Mouse (Mus musculus): ENCODE measurements around the gene Urod.
A peak's percentile ranks its signal among the peaks of the same experiment; 100 is the strongest.

Urod gene

GRCm38 (mm10) chr4:116993672-116994621, at the start of gene Urod:
Gene Urod, minus strand, starts transcription at chr4:116994413.
- peak; percentile 95 for DNase-seq (ENCODE audit: low spot score)

GRCm38 (mm10) chr4:117041283-117041721, 47.1 kb upstream of the Urod start:
- DNase-seq (ENCODE audit: low spot score), result peak; percentile 95

- DNase-seq (ENCODE audit: low spot score), result no peak
Measured at GRCm38 (mm10) chr4:117040791-117041190, 46.6 kb upstream of the Urod start.

GRCm38 (mm10) chr4:117039925-117040687, 45.9 kb upstream of the Urod start:
- peak; percentile 44 for DNase-seq (ENCODE audit: low spot score)

DNA sequence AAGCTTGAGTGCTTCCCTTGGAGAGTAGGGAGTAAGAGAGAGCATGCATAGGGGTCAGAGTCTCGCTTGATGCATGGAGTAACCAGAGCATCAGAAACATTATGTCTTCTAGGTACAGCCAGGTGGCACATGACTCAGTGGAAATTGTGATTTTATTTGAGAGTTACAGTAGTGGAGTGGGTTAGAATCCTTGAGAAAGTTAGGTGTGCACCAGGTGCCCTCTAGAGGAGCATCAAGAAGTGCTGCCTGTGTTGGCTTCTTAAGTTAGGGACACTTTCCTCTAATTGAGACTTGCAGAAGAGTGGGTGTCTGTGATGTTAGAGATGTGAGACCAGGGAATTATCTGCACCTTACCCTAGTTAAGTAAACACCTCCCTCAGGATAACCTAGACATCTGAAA, 36.9 kb upstream of the Urod start:
- DNase-seq (ENCODE audit: low spot score), result no peak

- no peak for DNase-seq (ENCODE audit: low spot score)
Measured at GRCm38 (mm10) chr4:117023469-117023868, 29.3 kb upstream of the Urod start.

DNA sequence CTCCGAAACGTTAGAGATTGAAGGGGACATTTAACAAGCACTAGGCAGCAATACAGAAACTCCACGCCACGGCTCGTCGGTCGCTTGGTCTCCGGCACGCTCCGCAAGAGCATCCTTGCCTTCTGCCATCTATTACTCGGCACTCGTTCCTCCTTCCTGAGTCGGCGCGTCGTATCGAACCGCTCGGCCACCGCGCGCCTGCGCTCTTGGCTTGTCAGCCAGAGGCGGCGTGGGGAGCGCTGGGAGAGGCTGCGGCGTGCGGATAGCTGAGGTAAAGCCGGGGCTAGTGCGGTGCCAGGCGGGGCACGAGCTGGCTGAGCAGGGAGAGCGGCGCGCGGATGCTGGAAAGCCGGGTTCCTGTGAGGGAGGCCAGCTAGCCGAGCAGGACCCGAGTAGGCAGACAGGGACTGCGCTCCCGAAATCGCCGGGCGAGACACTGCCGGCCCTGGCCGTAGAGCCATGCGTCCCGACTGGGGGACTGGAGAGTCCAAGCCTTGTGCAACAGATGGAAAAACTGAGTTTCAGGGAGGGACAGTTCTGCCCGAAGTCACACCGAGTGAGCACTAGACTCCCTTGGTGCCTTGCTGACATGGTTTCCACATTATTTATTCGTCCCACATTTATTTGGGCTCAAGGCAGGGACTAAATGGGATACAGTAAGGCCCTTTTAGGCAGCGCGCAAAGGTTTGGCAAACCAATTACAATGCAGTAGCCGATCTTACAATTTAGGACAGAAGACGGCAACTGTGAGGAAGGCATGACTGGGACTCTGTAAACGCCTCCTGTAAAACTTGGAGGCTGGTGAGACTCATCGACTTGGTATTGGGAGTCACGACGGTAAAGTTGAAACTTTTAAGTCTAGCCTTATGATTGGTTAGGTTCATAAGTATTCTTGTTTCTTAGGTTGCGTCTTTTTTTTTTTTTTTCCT, 25.3 kb upstream of the Urod start, which contains the start of gene Eif2b3:
Gene Eif2b3 (plus strand): TSS at position 197 of the 929 bp plus-strand sequence.
- peak; percentile 87 for DNase-seq (ENCODE audit: low spot score)

GRCm38 (mm10) chr4:117018327-117018726, 24.1 kb upstream of the Urod start:
- no peak for DNase-seq (ENCODE audit: low spot score)

GRCm38 (mm10) chr4:117017738-117018137, 23.5 kb upstream of the Urod start:
- no peak for DNase-seq (ENCODE audit: low spot score)

GRCm38 (mm10) chr4:117014901-117015415, 20.7 kb upstream of the Urod start:
- DNase-seq (ENCODE audit: low spot score), result no peak

DNA sequence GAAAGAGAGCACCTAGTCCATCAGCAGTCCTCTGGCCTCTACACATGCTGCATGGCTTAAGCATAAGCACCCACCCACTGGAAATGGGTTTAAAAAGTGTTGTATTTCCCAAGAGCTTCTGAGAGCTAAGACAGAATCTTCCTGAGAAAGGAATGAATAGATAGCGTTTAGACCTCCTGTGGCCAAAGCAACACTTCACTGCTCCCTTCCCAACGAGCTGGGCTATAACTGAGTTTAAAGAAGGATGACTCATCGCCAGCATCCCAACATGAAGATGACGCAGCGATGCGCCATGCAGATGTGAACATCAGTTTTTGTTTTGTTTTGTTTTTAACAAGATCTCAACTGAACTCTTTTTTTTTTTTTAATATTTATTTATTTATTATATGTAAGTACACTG, 19.4 kb upstream of the Urod start:
- DNase-seq (ENCODE audit: low spot score), result no peak

- no peak for DNase-seq (ENCODE audit: low spot score)
Measured at GRCm38 (mm10) chr4:117010231-117010630, 16.0 kb upstream of the Urod start.

- DNase-seq (ENCODE audit: low spot score), result peak; percentile 29
Measured at GRCm38 (mm10) chr4:117007058-117007457, 12.8 kb upstream of the Urod start.

- no peak for DNase-seq (ENCODE audit: low spot score)
Measured at GRCm38 (mm10) chr4:117005611-117006400, 11.6 kb upstream of the Urod start.

- DNase-seq (ENCODE audit: low spot score), result no peak
Measured at GRCm38 (mm10) chr4:117004649-117005048, 10.4 kb upstream of the Urod start.

- DNase-seq (ENCODE audit: low spot score), result peak; percentile 73
Measured at GRCm38 (mm10) chr4:117002543-117003521, 8.6 kb upstream of the Urod start.

GRCm38 (mm10) chr4:117001957-117002356, 7.7 kb upstream of the Urod start:
- no peak for DNase-seq (ENCODE audit: low spot score)

DNA sequence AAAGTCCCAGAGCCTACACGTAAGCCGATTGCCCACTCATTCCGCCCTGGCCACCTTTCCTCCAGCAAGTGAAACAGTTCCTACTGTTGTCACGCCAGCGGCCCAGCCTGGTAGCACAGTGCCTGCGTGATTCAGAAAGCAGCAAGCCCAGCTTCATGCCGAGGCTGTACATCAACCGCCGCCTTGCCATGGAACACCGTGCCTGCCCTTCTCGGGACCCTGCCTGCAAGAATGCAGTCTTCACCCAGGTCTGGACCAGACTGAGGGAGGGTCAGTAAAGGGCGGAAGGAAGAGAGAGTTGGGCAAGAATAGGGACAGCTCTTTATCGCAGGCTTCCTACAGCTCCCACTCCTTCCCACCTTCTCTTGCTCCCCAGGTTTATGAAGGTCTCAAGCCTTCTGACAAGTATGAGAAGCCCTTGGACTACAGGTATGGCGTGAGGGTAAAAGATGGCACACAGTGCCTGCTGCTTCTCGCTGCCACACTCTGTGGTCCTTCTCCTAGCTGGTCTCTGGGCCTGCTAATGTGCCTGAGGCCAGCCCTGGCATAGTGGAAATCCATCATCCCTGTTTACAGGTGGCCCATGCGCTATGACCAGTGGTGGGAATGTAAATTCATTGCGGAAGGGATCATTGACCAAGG, 5.4 kb upstream of the Urod start:
- no peak for DNase-seq (ENCODE audit: low spot score)

DNA sequence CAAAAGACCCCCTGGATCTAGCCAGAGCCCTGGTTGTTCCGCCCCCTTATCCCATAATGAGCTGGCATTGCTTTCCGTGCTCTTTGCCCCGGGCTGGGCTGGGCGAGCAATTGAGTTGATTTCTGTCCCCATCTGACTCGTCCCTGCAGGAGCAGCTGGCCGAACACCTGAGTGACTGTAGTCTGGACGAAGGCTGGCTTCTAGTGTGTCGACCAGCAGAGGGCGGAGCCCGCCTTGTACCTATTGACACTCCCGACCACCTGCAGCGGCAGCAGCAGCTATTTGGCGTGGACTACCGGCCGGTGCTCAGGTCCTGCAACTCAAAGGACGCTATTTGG, 1.6 kb upstream of the Urod start:
- DNase-seq (ENCODE audit: low spot score), result peak; percentile 35

All from adipocyte (in vitro differentiated cells).